Mouse (Mus musculus) hindbrain, embryonic 10.5 days (tissue): ENCODE measurements around the gene Arid1b. TPM values are rescaled to one million over a fixed set of nuclear protein-coding genes. Genes with fewer than 3 reads are reported as not detected.
A peak's percentile ranks its signal among the peaks of the same experiment; 100 is the strongest.
"Not testable (repeated sequence)": the region's sequence is repeated elsewhere in the genome, so short reads cannot be mapped to it uniquely, and the experiment has no call there.

ENCODE experiments used
- DNase-seq: peaks from one replicate; pipeline ENCODE4 v3.0.0-alpha.2; 2017; ENCODE audit warnings: low spot score
- H3K27ac ChIP-seq: fragments of 300-500 bp; sonication (generic); 2 replicates; pipeline ENCODE4 v1.5.1; 2016; ENCODE audit warnings: mild to moderate bottlenecking, moderate library complexity
- H3K27me3 ChIP-seq: fragments of 300-500 bp; sonication (generic); 2 replicates; pipeline ENCODE4 v1.6.1; 2016; ENCODE audit warnings: mild to moderate bottlenecking; ENCODE audit not compliant: poor library complexity, insufficient read depth, severe bottlenecking
- H3K36me3 ChIP-seq: fragments of 300-500 bp; sonication (generic); 2 replicates; pipeline ENCODE4 v1.6.1; 2016; ENCODE audit warnings: mild to moderate bottlenecking, moderate library complexity
- H3K4me1 ChIP-seq: fragments of 300-500 bp; sonication (generic); replicated peaks from 2 replicates; pipeline ENCODE4 v1.6.1; 2016; ENCODE audit warnings: mild to moderate bottlenecking
- H3K4me3 ChIP-seq: fragments of 300-500 bp; sonication (generic); 2 replicates; pipeline ENCODE4 v1.5.1; 2016; ENCODE audit warnings: mild to moderate bottlenecking, moderate library complexity
- H3K9me3 ChIP-seq: fragments of 300-500 bp; sonication (generic); 2 replicates; pipeline ENCODE4 v1.6.1; 2016; ENCODE audit warnings: mild to moderate bottlenecking, moderate library complexity
- WGBS: fragments of 180-500 bp; shearing (Covaris S2); methylation state at CpG from one replicate; pipeline ENCODE4 v1.1.7; 2016; 5-methylcytosine and 5-hydroxymethylcytosine counted together
- polyA plus RNA-seq: library from polyadenylated mRNA; unstranded; fragments of >200 nt; fragmentation: Nextera tagmentation; extraction: Ambion mirVana; gene quantifications from 2 replicates; pipeline ENCODE4 v1.2.1, GENCODE M21; 2016

Arid1b gene
- polyA plus RNA-seq, 1 experiment from 2014 or later: 11.7 TPM

DNA sequence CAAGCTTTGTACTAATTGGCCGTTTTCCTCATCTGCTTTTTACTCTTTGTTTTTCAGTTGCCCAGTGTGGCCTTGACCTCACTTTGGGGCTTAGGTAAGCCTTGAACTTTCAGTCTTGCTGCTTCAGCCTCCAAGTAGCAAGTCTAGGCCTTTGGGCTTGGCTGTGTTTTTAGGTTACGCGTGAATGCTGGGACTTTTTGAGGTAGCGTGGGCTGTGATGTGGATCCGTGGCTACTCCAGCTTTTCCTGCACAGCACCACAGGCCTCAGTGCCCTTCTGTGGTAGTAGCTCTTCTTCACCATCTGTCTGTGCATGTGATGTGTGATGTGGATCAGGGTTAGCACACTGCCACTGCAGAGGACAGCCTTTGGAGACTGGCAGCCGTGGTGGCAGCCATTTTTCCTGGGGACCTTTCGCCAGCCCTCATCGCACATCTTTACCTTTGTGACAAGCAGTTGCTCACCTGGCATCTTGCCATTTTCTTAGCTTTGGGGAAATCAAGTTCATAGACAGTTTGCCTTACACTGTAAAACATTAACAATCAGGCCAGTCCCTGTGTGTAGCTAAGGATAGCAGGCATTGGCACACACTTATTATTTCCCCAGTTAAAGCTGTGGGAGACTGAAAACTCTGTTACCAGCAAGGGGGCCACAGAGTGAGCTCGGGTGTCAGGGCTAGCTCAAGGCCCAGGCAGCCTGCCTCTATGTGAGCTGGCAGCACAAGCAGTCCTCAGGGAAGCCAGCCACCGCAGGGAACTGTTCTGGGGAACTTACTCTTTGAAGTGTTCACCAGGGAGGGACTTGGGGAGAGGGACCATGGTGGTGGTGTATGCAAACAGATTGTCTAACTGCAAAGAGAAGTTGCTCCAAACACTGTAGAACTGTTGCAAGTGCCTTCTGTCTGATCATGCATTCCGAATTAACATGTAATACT, 112.4 kb downstream of the Arid1b start:
- DNase-seq: no peak
- Histone ChIP-seq H3K4me1 (peaks cover 56% of the 10 kb centered on the region), H3K9me3 (no peaks in the 10 kb centered on the region), H3K4me3 (no peak overlapping the region), H3K27ac (peak overlapping the region; percentile 43; the same call in 1 of the 2 replicates), H3K27me3 (no peaks in the 10 kb centered on the region), H3K36me3 (peaks cover 7% of the 10 kb centered on the region; the same call in 1 of the 2 replicates)
- WGBS: 83% methylated on average over 11 of the region's 11 CpGs

DNA sequence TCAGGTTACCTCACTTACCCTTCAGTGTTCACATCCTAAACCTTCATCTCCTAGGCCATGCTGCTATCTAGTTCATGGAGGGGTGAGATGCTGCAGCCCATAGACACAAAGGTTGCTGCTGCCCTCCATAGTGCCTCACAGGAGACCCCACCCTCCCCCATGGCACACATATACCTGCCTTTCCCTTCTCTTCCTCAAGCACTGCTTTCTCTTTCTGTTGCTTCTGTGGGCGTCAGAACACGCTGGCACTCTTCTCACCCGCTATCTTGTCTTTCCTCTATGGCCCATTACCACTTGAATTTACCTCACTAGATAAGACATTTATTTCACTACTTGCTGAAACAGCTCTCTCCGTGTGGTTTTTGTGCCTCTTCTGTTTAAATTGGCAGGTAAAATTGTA, 113.4 kb downstream of the Arid1b start:
- Histone ChIP-seq H3K4me3 (no peak overlapping the region), H3K9me3 (no peaks in the 10 kb centered on the region), H3K36me3 (peaks cover 7% of the 10 kb centered on the region; the same call in 1 of the 2 replicates), H3K27ac (no peak overlapping the region), H3K4me1 (peaks cover 48% of the 10 kb centered on the region), H3K27me3 (no peaks in the 10 kb centered on the region)
- WGBS: 91% methylated on average over 4 of the region's 4 CpGs
- no peak for DNase-seq

DNA sequence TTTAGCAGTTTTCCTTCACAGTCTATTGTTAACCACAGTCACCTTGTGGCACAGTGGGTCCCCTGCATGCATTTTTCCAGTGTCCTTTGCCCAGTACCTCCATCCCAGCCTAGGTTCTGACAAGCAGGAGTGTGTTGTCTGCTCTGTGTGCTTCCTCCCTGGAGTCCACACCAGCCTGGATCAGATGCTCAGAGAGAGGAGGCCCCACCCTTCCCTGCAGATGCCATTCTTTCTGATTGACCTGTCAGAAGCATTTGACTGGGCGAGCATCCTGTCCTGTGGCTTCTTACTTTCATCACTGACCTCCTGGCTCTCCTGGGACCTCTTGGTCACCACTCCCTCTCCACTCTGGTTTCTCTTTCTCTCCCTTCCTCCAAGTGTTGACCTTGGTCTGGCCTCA, 113.9 kb downstream of the Arid1b start:
- Histone ChIP-seq H3K9me3 (no peaks in the 10 kb centered on the region), H3K4me1 (peaks cover 48% of the 10 kb centered on the region), H3K27ac (no peak overlapping the region), H3K27me3 (no peaks in the 10 kb centered on the region), H3K4me3 (no peak overlapping the region), H3K36me3 (peaks cover 7% of the 10 kb centered on the region; the same call in 1 of the 2 replicates)
- WGBS: 53% methylated on average over 1 of the region's 1 CpGs
- no peak for DNase-seq

DNA sequence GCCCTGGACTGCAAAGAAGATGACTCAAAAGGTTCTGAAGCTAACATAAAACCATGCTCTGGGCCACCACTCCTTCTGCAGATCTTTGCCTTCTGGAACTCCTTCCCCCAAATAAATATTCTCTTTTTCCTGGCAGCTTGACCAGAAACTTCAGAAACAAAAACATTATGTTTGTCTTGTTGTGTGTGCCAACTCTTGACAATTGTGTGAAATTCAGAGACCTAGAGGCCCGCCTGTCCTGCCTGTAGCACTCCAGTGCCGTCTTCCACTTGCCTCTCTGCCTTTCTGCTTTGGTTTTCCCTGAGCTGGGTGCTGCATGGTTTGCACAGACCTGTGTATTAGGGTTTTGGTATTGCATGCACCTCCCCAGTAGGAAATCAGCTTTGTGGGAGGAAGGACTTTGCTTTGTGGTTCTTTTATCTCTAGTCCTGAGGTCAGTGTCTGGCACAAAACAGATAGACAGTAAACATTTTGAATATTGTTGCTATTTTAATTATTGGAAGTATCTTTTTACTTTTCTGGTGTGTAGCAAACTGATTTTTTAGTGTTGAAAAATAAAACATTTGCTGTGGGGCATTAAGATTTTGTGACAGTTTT, 114.5 kb downstream of the Arid1b start:
- 89% methylated on average over 2 of the region's 2 CpGs for WGBS
- no peaks in the 10 kb centered on the region for H3K9me3 ChIP-seq
- no peak overlapping the region for H3K4me3 ChIP-seq
- no peak overlapping the region for H3K27ac ChIP-seq
- H3K27me3 ChIP-seq: no peaks in the 10 kb centered on the region
- no peak for DNase-seq
- peaks cover 48% of the 10 kb centered on the region for H3K4me1 ChIP-seq
- H3K36me3 ChIP-seq: peaks cover 7% of the 10 kb centered on the region; the same call in 1 of the 2 replicates

DNA sequence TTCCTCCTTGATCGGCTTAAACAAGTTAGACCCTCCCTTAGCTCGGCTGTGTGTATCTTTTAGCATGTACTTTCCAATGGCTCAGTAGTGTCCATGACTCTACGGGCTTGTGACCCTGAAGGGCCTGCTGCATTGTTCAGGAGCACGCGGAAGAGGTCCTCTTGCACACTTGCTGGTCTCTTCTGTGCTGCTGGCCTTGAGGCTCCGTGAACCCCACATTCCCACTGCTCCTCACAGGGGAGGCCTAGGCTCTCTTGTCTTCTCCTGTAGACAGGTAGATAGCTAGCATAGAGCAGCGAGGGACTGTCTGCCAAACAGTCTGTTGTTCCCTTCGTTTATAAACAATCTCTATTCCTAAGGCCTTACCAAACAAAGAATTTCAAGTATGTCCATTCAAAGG, 115.2 kb downstream of the Arid1b start:
- H3K27ac ChIP-seq: no peak overlapping the region
- DNase-seq: no peak
- H3K4me1 ChIP-seq: peaks cover 43% of the 10 kb centered on the region
- no peaks in the 10 kb centered on the region for H3K27me3 ChIP-seq
- no peak overlapping the region for H3K4me3 ChIP-seq
- WGBS: 91% methylated on average over 8 of the region's 8 CpGs
- no peaks in the 10 kb centered on the region for H3K9me3 ChIP-seq
- peaks cover 7% of the 10 kb centered on the region; the same call in 1 of the 2 replicates for H3K36me3 ChIP-seq

DNA sequence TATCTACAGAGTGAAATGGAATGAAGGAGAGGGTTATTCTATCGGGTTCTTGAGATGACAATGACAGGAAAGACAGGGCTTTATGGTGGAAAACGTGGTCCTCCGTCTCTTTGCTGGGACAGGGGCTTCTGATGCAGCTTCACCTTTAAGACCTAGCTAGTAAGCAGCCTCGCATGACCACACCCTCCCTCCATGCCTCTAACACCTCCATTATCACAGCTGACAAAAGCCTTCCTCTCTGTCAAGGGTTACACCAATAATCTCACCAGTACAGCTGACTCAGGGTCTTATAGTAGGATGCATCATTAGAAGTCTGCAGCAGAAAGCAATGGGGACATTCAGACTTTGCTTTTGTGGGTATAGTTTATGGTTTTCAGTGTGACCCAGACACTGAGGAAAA, 116.0 kb downstream of the Arid1b start:
- 84% methylated on average over 4 of the region's 4 CpGs for WGBS
- Histone ChIP-seq H3K4me3 (no peak overlapping the region), H3K4me1 (peaks cover 35% of the 10 kb centered on the region), H3K27ac (no peak overlapping the region), H3K27me3 (no peaks in the 10 kb centered on the region), H3K36me3 (peaks cover 7% of the 10 kb centered on the region; the same call in 1 of the 2 replicates), H3K9me3 (no peaks in the 10 kb centered on the region)
- no peak for DNase-seq

DNA sequence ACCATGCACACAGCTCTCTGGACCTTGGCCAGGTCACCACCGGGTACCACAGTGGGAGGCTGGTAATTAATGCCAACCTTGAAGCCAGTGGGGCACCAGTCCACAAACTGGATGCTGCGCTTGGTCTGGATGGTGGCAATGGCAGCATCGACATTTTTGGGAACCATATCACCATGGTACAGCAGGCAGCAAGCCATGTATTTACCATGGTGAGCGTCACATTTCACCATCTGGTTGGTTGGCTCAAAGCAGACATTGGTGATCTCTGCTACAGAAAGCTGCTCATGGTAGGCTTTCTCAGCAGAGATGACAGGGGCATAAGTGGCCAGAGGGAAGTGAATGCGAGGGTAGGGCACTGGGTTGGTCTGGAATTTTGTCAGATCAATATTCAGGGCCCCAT, 116.8 kb downstream of the Arid1b start:
- not testable (repeated sequence) for DNase-seq, H3K36me3 ChIP-seq, H3K9me3 ChIP-seq, H3K27me3 ChIP-seq, H3K27ac ChIP-seq, H3K4me3 ChIP-seq
- H3K4me1 ChIP-seq: peaks cover 35% of the 10 kb centered on the region
- 98% methylated on average over 5 of the region's 5 CpGs for WGBS

DNA sequence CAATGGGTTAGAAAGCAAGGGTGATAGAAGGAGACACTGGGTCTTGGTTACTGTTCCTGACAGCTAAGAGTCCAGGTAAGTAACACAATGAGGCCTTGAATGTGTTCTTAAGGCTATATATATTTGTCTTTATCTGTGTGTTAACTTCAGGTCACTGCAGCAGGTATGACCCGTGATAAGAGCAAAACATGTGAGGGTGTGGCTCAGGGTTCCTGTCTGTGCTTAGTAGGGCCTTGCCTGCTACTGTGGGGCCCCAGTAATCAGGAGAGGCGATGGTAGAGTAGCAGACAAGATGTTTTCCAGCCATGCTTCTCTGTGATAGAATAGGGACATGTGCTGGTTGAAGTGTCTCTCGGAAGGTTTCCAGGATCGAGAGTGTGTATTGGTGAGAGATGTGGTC, 118.0 kb downstream of the Arid1b start:
- H3K4me1 ChIP-seq: peaks cover 24% of the 10 kb centered on the region
- no peaks in the 10 kb centered on the region for H3K9me3 ChIP-seq
- H3K36me3 ChIP-seq: peaks cover 7% of the 10 kb centered on the region; the same call in 1 of the 2 replicates
- 90% methylated on average over 4 of the region's 4 CpGs for WGBS
- H3K4me3 ChIP-seq: no peak overlapping the region
- no peaks in the 10 kb centered on the region for H3K27me3 ChIP-seq
- H3K27ac ChIP-seq: no peak overlapping the region
- DNase-seq: no peak

DNA sequence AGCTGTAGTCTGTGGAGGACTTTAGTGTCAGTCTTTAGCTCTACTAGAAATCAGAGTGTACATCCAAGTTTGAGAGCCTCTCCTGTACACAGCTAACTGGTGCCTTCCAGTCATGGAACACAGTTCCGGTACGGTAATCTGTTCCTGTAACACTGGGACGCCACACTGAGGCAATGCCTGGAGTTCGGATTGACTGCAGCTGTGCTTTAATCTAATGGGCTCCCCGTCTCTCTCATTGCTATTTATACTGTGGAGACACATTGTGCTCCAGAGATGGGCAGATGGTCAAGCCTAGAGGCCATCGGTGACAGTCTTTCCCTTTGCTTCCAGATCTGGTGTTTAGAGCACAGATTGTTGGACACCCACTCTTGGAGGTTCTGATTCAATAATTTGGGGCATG, 121.8 kb downstream of the Arid1b start:
- Histone ChIP-seq H3K36me3 (no peaks in the 10 kb centered on the region), H3K27me3 (no peaks in the 10 kb centered on the region), H3K4me3 (no peak overlapping the region), H3K27ac (no peak overlapping the region), H3K9me3 (no peaks in the 10 kb centered on the region), H3K4me1 (peaks cover 11% of the 10 kb centered on the region; the same call in 1 of the 2 replicates)
- no peak for DNase-seq
- 87% methylated on average over 6 of the region's 6 CpGs for WGBS

DNA sequence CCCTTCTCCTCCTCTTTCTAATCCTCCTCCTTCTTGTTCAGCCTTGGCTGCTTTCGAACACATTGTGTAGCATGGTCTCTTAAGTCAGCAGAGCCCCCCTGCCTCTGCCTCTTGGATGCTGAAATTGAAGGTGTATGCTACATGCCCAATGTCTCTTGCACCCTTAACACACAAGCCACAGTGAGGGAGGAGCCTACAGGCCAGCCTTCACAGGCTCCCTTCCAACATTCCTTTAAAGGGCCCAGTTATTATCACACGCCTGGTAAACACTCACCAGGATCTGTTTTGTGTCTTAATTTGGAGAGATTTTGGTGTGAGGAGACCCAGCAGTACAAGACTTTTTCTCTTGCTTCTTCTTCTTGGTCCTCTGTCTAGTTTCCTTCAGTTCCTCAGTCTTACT, 122.9 kb downstream of the Arid1b start:
- 84% methylated on average over 2 of the region's 2 CpGs for WGBS
- no peaks in the 10 kb centered on the region for H3K27me3 ChIP-seq
- H3K4me1 ChIP-seq: peaks cover 20% of the 10 kb centered on the region; the same call in 1 of the 2 replicates
- no peak overlapping the region for H3K27ac ChIP-seq
- H3K9me3 ChIP-seq: no peaks in the 10 kb centered on the region
- no peak for DNase-seq
- H3K4me3 ChIP-seq: no peak overlapping the region
- no peaks in the 10 kb centered on the region for H3K36me3 ChIP-seq

DNA sequence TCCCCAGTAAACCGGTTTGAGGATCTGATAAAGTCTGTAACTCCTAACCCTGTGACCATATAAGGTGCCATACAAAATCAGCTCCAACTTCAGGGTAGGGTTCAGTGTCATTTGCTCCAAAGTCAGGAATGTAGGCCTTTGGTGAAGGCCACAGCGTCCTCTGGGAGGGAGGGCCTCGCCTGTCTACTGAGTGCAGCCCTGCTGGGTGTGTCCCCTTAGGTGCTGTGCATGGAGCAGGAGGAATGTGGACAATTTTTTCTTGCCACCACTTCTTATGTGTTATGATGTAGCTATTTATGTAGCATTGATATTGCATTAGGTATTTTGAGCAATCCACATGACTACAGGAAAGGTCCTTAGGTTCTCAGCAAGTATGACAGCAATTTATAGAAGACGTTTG, 124.0 kb downstream of the Arid1b start:
- H3K36me3 ChIP-seq: no peaks in the 10 kb centered on the region
- no peak overlapping the region for H3K27ac ChIP-seq
- peaks cover 25% of the 10 kb centered on the region; the same call in 1 of the 2 replicates for H3K4me1 ChIP-seq
- WGBS: 89% methylated on average over 4 of the region's 4 CpGs
- H3K9me3 ChIP-seq: no peaks in the 10 kb centered on the region
- no peak overlapping the region for H3K4me3 ChIP-seq
- no peaks in the 10 kb centered on the region for H3K27me3 ChIP-seq
- no peak for DNase-seq

DNA sequence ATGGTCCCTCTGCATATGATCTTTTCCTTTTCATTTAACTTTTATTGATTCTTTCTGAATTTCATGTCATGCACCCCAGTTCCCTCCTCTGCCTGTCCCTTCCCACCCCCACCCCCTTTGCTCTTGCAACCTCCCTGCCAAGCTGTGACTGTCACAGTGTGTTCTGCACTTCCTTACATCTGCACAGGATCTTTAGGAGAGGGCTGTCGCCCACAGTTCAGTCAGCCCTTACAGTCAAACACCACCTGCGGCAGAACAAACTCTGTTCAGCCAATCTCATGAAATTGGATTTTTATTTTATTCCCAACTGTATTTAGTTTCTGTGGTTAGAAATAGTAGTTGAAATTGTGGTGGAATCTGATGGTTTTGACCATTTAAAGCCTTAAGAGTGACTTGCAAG, 130.5 kb downstream of the Arid1b start:
- 82% methylated on average over 2 of the region's 2 CpGs for WGBS
- DNase-seq: no peak
- no peaks in the 10 kb centered on the region for H3K27me3 ChIP-seq
- no peak overlapping the region for H3K4me3 ChIP-seq
- H3K4me1 ChIP-seq: peaks cover 33% of the 10 kb centered on the region
- no peak overlapping the region for H3K27ac ChIP-seq
- H3K9me3 ChIP-seq: no peaks in the 10 kb centered on the region
- peaks cover 10% of the 10 kb centered on the region; the same call in 1 of the 2 replicates for H3K36me3 ChIP-seq
